Mouse (Mus musculus) intestine, embryonic 15.5 days (tissue): ENCODE measurements around the gene Jdp2. TPM values are rescaled to one million over a fixed set of nuclear protein-coding genes. Genes with fewer than 3 reads are reported as not detected.

Experiments used
- ATAC-seq: fragments of 200-750 bp; cut with Nextera tagmentation; 2 replicates; pipeline ENCODE4 v1.8.0; 2017; ENCODE audit warnings: moderate TSS enrichment, moderate library complexity
- H3K27ac ChIP-seq: fragments of 300-500 bp; sonication (generic); 2 replicates; pipeline ENCODE4 v1.5.1; 2015; ENCODE audit warnings: mild to moderate bottlenecking, inconsistent platforms
- H3K27me3 ChIP-seq: fragments of 300-500 bp; sonication (generic); replicated peaks from 2 replicates; pipeline ENCODE4 v1.6.1; 2015; ENCODE audit warnings: inconsistent platforms
- H3K36me3 ChIP-seq: fragments of 300-500 bp; sonication (generic); 2 replicates; pipeline ENCODE4 v1.6.1; 2015; ENCODE audit warnings: inconsistent platforms
- H3K4me1 ChIP-seq: fragments of 300-500 bp; sonication (generic); replicated peaks from 2 replicates; pipeline ENCODE4 v1.6.1; 2015; ENCODE audit warnings: inconsistent platforms
- H3K4me2 ChIP-seq: fragments of 300-500 bp; sonication (generic); replicated peaks from 2 replicates; pipeline ENCODE4 v1.6.1; 2015; ENCODE audit warnings: mild to moderate bottlenecking, inconsistent platforms
- H3K4me3 ChIP-seq: fragments of 300-500 bp; sonication (generic); replicated peaks from 2 replicates; pipeline ENCODE4 v1.5.1; 2015; ENCODE audit warnings: inconsistent platforms
- H3K9ac ChIP-seq: fragments of 300-500 bp; sonication (generic); 2 replicates; pipeline ENCODE4 v1.6.1; 2015; ENCODE audit warnings: inconsistent platforms
- H3K9me3 ChIP-seq: fragments of 300-500 bp; sonication (generic); 2 replicates; pipeline ENCODE4 v1.6.1; 2016; ENCODE audit warnings: inconsistent platforms
- WGBS: fragments of 180-500 bp; shearing (Covaris S2); methylation state at CpG from one replicate; pipeline ENCODE4 v1.1.7; 2015; 5-methylcytosine and 5-hydroxymethylcytosine counted together
- polyA plus RNA-seq: library from polyadenylated mRNA; unstranded; fragments of >200 nt; fragmentation: Nextera tagmentation; extraction: Ambion mirVana; gene quantifications from 2 replicates; pipeline ENCODE4 v1.2.1, GENCODE M21; 2015

Gene Jdp2
- polyA plus RNA-seq, 1 experiment from 2014 or later = 0.74 TPM

DNA sequence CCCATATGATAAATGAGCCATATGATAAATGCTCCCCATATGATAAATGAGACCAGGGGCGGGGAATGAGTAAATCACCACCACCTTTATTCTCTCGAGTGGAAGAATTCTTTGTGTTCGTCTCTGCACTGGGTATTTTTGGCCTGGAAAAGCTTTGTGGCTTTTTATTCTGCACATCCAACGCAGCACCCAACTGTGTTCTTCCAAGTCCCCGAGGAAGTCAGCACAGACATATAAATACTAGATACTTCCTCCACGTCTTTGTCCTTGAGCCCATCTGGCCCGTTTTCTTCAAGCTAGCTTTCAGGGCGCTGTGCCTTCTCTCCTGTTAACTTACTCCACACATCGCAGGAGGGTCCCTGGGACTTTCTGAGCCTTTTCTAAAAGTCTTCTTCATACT lies 4.9 kb downstream of the Jdp2 start:
- H3K4me3 ChIP-seq = no peak overlapping the region
- H3K27ac ChIP-seq = peak overlapping the region; percentile 78
- peak overlapping the region; percentile 9; the same call in 1 of the 2 replicates for H3K4me2 ChIP-seq
- no peaks in the 10 kb centered on the region for H3K36me3 ChIP-seq
- no peaks in the 10 kb centered on the region for H3K9me3 ChIP-seq
- ATAC-seq = no peak
- H3K27me3 ChIP-seq = no peaks in the 10 kb centered on the region
- no peak overlapping the region for H3K9ac ChIP-seq
- 61% methylated on average over 9 of the region's 9 CpGs for WGBS
- H3K4me1 ChIP-seq = peaks cover 40% of the 10 kb centered on the region

DNA sequence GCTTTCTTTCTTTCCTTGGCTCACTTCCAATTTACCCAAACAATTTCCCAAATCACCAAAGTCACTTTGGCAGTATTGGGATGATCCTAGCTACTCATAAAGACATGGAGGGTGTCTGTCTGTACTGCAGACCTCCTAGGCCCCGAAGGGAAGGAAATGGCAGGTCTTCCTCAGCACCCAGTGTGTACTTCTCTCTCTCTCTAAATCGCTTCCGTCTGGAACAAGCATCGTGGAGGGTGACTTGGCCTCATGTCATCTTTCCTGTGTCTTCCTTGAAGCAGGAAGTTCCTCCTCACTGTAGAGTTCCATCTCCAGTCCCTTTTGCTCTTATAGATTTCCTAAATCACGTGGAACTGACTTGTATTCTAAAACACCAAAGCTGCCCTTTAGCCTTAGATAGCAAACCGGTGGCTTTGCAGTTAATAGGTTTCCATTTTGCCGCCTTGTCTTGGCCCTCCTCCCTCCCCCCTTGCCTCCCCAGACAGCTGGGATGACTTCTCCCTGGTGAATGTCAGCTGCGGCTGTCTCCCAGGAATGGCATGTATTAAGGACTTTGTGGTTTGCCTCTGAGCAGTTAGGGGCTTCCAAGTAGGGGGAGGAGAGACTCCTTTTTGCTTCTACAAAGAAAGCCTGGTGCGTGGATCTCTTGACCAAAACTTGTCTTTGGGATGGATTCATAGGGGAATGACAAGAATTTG lies 5.6 kb downstream of the Jdp2 start:
- peak; percentile 67 for ATAC-seq
- 39% methylated on average over 9 of the region's 9 CpGs for WGBS
- peaks cover 40% of the 10 kb centered on the region for H3K4me1 ChIP-seq
- H3K27me3 ChIP-seq = no peaks in the 10 kb centered on the region
- H3K4me3 ChIP-seq = no peak overlapping the region
- H3K27ac ChIP-seq = peak overlapping the region; percentile 78
- H3K9ac ChIP-seq = peak overlapping the region; percentile 20; the same call in 1 of the 2 replicates
- H3K9me3 ChIP-seq = no peaks in the 10 kb centered on the region
- peak overlapping the region; percentile 9; the same call in 1 of the 2 replicates for H3K4me2 ChIP-seq
- peaks cover 2% of the 10 kb centered on the region; the same call in 1 of the 2 replicates for H3K36me3 ChIP-seq

DNA sequence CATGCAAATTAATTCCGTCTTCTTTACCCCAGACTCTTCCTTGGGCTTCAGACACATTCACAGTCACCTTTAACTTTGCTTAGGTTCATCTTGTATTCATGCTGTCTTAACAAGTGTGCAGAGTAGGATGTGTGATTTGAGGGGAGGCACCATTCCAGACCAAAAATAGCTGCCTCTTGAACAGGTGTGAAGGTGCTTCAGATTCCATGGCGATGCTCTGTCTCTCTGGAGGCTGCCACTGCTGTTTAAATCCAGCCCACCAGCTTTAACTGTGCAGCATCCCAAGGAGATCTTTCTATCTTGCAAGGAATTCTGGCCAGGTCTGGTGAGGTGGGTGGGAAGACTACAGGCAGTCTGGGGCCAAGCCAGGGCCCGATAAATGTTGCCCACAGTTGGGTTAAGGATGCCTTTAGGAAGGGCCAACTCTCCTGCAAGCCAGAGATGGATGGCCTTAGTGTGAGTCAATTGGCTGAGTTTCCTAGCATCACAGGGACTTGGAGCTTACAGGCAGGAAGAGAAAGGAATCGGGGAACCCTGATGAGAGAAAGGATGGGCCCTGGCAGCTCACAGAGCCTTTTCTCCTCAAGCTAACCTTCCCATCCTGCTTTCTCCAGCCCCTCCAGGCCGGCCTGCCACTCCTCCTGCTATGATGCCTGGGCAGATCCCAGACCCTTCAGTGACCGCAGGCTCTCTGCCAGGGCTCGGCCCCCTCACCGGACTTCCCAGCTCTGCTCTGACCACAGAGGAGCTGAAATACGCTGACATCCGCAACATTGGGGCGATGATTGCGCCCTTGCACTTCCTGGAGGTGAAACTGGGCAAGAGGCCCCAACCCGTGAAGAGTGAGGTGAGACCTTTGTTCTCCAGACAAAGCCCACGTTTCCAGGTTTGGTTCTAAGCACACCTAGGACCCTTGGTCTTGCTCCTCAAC lies 9.0 kb downstream of the Jdp2 start:
- H3K9me3 ChIP-seq = no peaks in the 10 kb centered on the region
- no peak overlapping the region for H3K27ac ChIP-seq
- H3K4me1 ChIP-seq = peaks cover 24% of the 10 kb centered on the region
- H3K27me3 ChIP-seq = no peaks in the 10 kb centered on the region
- H3K36me3 ChIP-seq = peaks cover 15% of the 10 kb centered on the region
- no peak overlapping the region for H3K9ac ChIP-seq
- ATAC-seq = no peak
- H3K4me3 ChIP-seq = no peak overlapping the region
- no peak overlapping the region for H3K4me2 ChIP-seq
- 79% methylated on average over 14 of the region's 14 CpGs for WGBS

DNA sequence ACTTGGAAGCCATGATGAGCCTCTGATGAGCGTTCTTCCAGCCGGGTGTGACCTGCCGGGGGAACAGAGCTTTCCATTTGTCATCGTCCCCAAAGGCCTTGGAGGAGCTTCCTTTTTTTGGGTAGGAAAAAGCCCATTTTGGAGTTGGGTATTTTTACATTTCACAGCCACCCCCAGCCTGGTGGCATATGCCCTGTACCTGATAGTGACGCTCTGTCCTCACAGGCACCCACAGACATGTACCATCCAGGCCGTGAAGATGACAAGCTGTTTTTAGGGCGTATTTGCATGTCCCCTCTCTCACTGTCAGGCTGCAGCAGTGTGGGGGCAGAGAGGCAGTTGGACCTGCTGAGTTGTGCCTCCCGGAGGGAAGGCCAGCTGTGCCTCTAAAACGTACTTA lies 11.3 kb downstream of the Jdp2 start:
- H3K4me3 ChIP-seq = no peak overlapping the region
- no peaks in the 10 kb centered on the region for H3K9me3 ChIP-seq
- no peak for ATAC-seq
- H3K4me1 ChIP-seq = peaks cover 10% of the 10 kb centered on the region
- H3K4me2 ChIP-seq = no peak overlapping the region
- WGBS = 88% methylated on average over 9 of the region's 9 CpGs
- H3K36me3 ChIP-seq = peaks cover 15% of the 10 kb centered on the region
- no peak overlapping the region for H3K27ac ChIP-seq
- H3K27me3 ChIP-seq = no peaks in the 10 kb centered on the region
- H3K9ac ChIP-seq = no peak overlapping the region

DNA sequence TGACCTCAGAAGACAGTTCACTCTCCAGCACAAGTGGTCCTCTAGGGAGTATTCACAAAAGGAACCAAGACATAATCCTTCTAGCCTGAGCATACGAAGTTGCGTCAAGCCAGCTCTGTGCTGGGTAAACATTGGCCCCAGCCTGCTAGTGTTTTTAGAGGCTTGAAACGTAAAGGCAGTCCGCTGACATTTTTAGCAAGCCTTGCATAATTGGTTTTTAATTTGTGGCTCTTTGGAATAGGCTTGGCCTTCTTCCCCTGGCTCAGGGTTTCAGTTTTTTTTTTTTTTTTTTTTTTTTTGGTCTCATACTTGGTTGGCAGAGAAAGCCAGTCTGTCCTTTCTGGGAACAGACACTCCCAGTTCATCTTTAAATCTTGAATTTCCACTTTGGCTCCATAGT lies 15.3 kb downstream of the Jdp2 start:
- no peaks in the 10 kb centered on the region for H3K9me3 ChIP-seq
- WGBS = 44% methylated on average over 4 of the region's 4 CpGs
- peaks cover 18% of the 10 kb centered on the region for H3K36me3 ChIP-seq
- H3K27me3 ChIP-seq = no peaks in the 10 kb centered on the region
- H3K27ac ChIP-seq = no peak overlapping the region
- H3K4me2 ChIP-seq = no peak overlapping the region
- no peak for ATAC-seq
- no peak overlapping the region for H3K4me3 ChIP-seq
- H3K4me1 ChIP-seq = 0 out of 2 replicates have a peak, but pooled peaks cover 5% of the 10 kb centered on the region
- H3K9ac ChIP-seq = no peak overlapping the region

DNA sequence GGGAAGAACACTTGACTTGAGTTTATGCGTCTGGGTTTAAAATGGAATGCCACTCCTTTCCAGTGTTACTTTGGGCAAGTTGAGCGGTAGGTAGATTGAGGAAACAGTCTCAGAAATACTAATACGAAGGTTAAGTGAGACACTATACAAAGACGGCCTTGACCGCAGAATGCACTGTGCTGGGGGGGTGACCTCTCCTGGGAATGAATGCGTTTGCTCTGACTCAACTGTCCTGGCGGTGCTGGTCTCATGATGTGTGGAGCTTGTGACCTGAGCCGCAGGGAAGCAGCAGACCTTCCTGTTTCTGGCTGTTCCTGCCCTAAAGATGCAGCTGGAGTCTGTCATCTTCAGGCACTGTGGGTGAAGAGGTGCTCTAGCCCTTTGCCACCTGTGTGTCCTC lies 16.7 kb downstream of the Jdp2 start:
- H3K9me3 ChIP-seq = no peaks in the 10 kb centered on the region
- 74% methylated on average over 8 of the region's 8 CpGs for WGBS
- H3K9ac ChIP-seq = no peak overlapping the region
- no peaks in the 10 kb centered on the region for H3K27me3 ChIP-seq
- H3K36me3 ChIP-seq = 0 out of 2 replicates have a peak, but pooled peaks cover 7% of the 10 kb centered on the region
- H3K4me1 ChIP-seq = 0 out of 2 replicates have a peak, but pooled peaks cover 5% of the 10 kb centered on the region
- ATAC-seq = no peak
- H3K4me2 ChIP-seq = no peak overlapping the region
- no peak overlapping the region for H3K4me3 ChIP-seq
- no peak overlapping the region for H3K27ac ChIP-seq

DNA sequence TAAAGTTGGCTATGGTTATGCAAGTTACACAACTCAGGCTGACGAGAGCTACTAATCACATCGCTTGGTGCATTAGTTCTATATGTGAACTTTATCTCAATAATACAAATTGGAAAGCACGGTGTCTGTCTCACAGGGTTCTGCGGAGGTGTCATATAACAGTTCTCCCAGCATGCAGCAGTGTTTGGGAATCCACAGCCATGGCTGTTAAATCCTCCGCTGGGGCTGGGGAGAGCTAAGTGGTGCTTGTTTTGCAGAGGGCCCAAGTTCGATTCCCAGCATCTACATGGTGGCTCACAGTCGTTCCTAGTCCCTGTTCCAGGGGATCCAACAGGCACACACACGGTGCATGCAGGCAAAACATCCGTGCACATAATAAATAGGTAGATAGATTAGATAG lies 19.1 kb downstream of the Jdp2 start:
- Histone ChIP-seq H3K36me3 (0 out of 2 replicates have a peak, but pooled peaks cover 4% of the 10 kb centered on the region), H3K9ac (no peak overlapping the region), H3K9me3 (no peaks in the 10 kb centered on the region), H3K27me3 (no peaks in the 10 kb centered on the region), H3K4me1 (no peaks in the 10 kb centered on the region; the same call in 1 of the 2 replicates), H3K27ac (no peak overlapping the region), H3K4me3 (no peak overlapping the region), H3K4me2 (no peak overlapping the region)
- no peak for ATAC-seq
- 79% methylated on average over 9 of the region's 9 CpGs for whole genome bisulfite sequencing

DNA sequence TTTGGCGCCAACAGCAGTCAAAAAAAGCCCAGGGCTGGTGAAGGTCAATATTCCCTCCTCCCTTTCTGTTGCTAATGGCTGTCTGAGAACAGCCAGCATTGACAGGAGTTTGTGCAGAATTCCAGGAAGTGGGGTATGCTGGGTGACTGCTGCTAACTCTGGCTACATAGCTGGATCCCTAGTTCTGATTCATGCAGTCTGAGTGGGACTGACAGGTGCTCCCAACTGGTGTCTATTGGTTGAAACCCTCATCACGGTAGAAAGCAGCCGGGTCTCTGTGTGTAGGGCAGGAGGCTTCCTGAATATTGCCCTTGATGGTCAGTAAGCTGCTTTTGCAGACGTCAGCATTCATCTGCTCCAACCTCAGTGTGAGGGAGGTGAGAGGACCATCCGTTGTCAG lies 19.6 kb downstream of the Jdp2 start:
- Histone ChIP-seq H3K9me3 (no peaks in the 10 kb centered on the region), H3K36me3 (0 out of 2 replicates have a peak, but pooled peaks cover 4% of the 10 kb centered on the region), H3K4me3 (no peak overlapping the region), H3K9ac (no peak overlapping the region), H3K4me1 (peaks cover 2% of the 10 kb centered on the region), H3K4me2 (no peak overlapping the region), H3K27me3 (no peaks in the 10 kb centered on the region), H3K27ac (no peak overlapping the region)
- WGBS = 69% methylated on average over 5 of the region's 5 CpGs
- ATAC-seq = no peak

DNA sequence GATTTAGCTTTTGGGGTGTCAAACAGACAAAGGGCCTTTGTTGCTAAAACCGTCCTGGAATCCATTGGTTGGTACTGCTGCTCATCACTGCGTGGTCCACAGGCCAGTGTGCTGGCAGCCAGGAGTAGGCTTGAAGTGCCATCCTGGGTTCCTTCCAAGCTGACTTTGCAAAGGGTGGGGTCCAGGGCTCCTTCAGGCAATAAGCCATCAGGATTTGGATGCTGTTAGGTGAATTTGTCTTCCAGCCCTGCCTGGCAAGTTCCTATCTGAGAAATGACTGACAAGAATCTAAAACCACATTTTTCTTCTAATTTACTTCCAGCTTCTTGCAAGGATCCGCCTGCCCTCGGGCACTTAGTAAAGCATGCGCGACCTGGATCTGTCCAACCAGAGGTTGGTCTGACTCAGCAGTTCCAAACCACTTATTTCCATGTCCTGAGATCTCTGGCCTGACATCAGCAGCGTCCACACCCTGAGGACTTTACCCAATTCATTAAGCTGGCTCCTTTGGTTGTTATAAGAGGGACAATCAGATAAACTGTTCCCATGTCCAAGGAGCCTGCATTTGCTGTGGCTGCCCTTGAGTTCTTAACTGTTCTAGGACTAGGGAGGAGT lies 20.6 kb downstream of the Jdp2 start:
- no peak for ATAC-seq
- Histone ChIP-seq H3K27ac (no peak overlapping the region), H3K36me3 (0 out of 2 replicates have a peak, but pooled peaks cover 4% of the 10 kb centered on the region), H3K4me1 (peaks cover 10% of the 10 kb centered on the region), H3K27me3 (no peaks in the 10 kb centered on the region), H3K4me2 (no peak overlapping the region), H3K9me3 (no peaks in the 10 kb centered on the region), H3K9ac (no peak overlapping the region), H3K4me3 (no peak overlapping the region)
- WGBS = 82% methylated on average over 7 of the region's 7 CpGs

DNA sequence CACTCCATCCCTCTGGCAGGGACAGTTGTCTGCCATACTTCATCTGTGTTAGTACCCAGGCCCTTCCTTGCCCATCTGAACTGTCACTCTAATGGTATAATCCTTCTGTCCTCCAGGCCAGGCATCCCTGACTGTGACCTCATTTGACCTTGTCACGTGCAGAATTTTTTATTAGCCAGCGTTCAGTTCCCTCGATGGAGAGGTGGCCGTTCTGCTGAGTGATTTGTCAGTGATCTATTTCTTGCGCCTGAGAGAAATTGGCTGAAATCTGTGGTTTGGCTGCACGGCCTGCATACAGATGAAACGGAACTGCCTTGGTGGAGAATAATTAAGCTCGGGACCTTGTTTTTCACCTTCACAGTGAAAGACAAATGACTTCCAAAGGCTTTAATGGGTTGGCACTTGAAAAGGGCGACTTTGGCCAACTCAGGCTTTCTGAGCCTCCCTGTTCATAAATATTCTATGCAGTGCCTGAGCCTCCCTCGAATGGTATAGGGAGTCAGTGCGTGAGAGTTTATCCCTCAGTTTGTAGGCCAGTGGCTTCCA lies 21.1 kb downstream of the Jdp2 start:
- 0 out of 2 replicates have a peak, but pooled peaks cover 4% of the 10 kb centered on the region for H3K36me3 ChIP-seq
- no peak overlapping the region for H3K9ac ChIP-seq
- H3K4me2 ChIP-seq = no peak overlapping the region
- no peaks in the 10 kb centered on the region for H3K27me3 ChIP-seq
- H3K9me3 ChIP-seq = no peaks in the 10 kb centered on the region
- ATAC-seq = no peak
- peaks cover 10% of the 10 kb centered on the region for H3K4me1 ChIP-seq
- H3K4me3 ChIP-seq = no peak overlapping the region
- H3K27ac ChIP-seq = no peak overlapping the region
- 66% methylated on average over 11 of the region's 11 CpGs for WGBS

DNA sequence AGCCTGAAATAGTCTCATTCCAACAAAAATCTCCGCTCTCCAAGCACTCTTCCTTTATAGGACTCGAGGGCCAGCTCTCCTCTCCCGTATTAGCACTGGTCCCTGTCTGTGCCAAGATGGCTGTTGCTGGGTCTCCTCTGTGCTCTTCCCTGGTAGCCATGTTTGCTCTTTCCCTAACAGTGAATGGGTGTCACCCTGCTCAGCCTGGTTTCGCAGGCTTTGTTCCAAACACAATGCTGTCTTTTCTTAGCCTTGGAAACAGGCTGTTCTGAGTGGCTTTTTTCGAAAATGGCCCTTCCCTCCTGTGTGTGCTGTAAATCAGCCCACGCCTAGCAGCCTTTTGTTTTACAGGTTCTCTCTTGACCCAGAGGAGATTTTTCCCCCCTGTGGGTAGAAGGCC lies 22.2 kb downstream of the Jdp2 start:
- no peak overlapping the region for H3K4me3 ChIP-seq
- no peak overlapping the region for H3K4me2 ChIP-seq
- peaks cover 14% of the 10 kb centered on the region for H3K4me1 ChIP-seq
- H3K9me3 ChIP-seq = no peaks in the 10 kb centered on the region
- ATAC-seq = no peak
- no peak overlapping the region for H3K9ac ChIP-seq
- no peaks in the 10 kb centered on the region for H3K36me3 ChIP-seq
- no peaks in the 10 kb centered on the region for H3K27me3 ChIP-seq
- 74% methylated on average over 6 of the region's 6 CpGs for WGBS
- no peak overlapping the region for H3K27ac ChIP-seq

DNA sequence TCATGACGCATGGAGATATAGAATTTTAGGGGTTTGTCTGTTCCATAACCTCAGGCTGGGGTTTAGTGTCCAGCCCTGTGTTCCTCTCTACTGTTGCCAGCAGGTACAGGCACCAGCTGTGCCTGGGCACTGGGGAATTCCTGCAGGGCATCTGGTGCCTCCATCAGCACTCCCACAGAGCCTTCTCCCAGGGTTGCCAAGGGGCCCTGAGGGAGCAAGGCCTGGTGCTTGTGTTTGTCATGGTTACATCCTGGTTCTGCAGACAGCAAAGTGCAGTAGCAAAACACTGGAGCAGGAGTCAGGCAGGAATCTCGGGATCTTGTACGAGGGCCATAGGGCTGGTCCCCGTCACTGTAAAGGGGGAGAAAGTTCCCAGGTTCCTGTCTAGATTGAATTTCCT lies 22.8 kb downstream of the Jdp2 start:
- Histone ChIP-seq H3K27ac (no peak overlapping the region), H3K36me3 (no peaks in the 10 kb centered on the region), H3K4me1 (peaks cover 14% of the 10 kb centered on the region), H3K4me2 (no peak overlapping the region), H3K9me3 (no peaks in the 10 kb centered on the region), H3K27me3 (no peaks in the 10 kb centered on the region), H3K9ac (no peak overlapping the region), H3K4me3 (no peak overlapping the region)
- ATAC-seq = no peak
- 58% methylated on average over 4 of the region's 4 CpGs for WGBS
